Mouse (Mus musculus) adrenal gland, postnatal 25 days (tissue): ENCODE results near the gene Arhgdib. TPM values are rescaled to one million over a fixed set of nuclear protein-coding genes. Genes with fewer than 3 reads are reported as not detected.
"Not testable (repeated sequence)": the region's sequence is repeated elsewhere in the genome, so short reads cannot be mapped to it uniquely, and the experiment has no call there.

Source experiments
- DNase-seq: peaks from one replicate; pipeline ENCODE4 v3.0.0; 2021; ENCODE audit warnings: mixed read lengths
- long read RNA-seq: library from polyadenylated mRNA; stranded (forward); transcript quantifications from one replicate; pipeline ENCODE4 v2.0.0, GENCODE M21; 2021
- total RNA-seq: library from RNA; stranded (reverse); gene quantifications from 2 replicates; pipeline ENCODE4 v1.2.3, GENCODE M21; 2021

The Arhgdib gene
- total RNA-seq, result 15.7 and 21.7 TPM in 2 replicates
- long read RNA-seq, partial matches to known transcripts, result 0 of 9 reads
- long read RNA-seq, other reads (novel, unspliced or antisense), result 2 of 9 reads

- DNase-seq, result no peak
Observed at GRCm38 (mm10) chr6:136941051-136942021, at the start of gene Arhgdib. Gene Arhgdib (minus strand): TSS chr6:136941899.

GRCm38 (mm10) chr6:136990557-136990956 lies 48.9 kb upstream of the Arhgdib start:
- no peak for DNase-seq

GRCm38 (mm10) chr6:136989824-136990497 lies 48.3 kb upstream of the Arhgdib start:
- DNase-seq, result no peak

- DNase-seq, result no peak
Observed at GRCm38 (mm10) chr6:136988536-136989060, 46.9 kb upstream of the Arhgdib start.

- no peak for DNase-seq
Observed at GRCm38 (mm10) chr6:136986718-136987117, 45.0 kb upstream of the Arhgdib start.

- DNase-seq, result no peak
Observed at GRCm38 (mm10) chr6:136986019-136986418, 44.3 kb upstream of the Arhgdib start.

- DNase-seq, result no peak
Observed at GRCm38 (mm10) chr6:136983201-136983600, 41.5 kb upstream of the Arhgdib start.

GRCm38 (mm10) chr6:136982581-136982980 lies 40.9 kb upstream of the Arhgdib start:
- DNase-seq, result no peak

GRCm38 (mm10) chr6:136980331-136980746 lies 38.6 kb upstream of the Arhgdib start:
- DNase-seq, result no peak

GRCm38 (mm10) chr6:136979274-136980082 lies 37.8 kb upstream of the Arhgdib start:
- no peak for DNase-seq

GRCm38 (mm10) chr6:136968877-136969276 lies 27.2 kb upstream of the Arhgdib start:
- DNase-seq, result not testable (repeated sequence)

- DNase-seq, result no peak
Observed at GRCm38 (mm10) chr6:136967466-136967865, 25.8 kb upstream of the Arhgdib start.

- DNase-seq, result peak; percentile 20
Observed at GRCm38 (mm10) chr6:136965912-136966311, 24.2 kb upstream of the Arhgdib start.

- no peak for DNase-seq
Observed at GRCm38 (mm10) chr6:136964609-136965510, 23.2 kb upstream of the Arhgdib start.

- DNase-seq, result no peak
Observed at GRCm38 (mm10) chr6:136962957-136963356, 21.3 kb upstream of the Arhgdib start.

- no peak for DNase-seq
Observed at GRCm38 (mm10) chr6:136959131-136959530, 17.4 kb upstream of the Arhgdib start.

- DNase-seq, result no peak
Observed at GRCm38 (mm10) chr6:136957062-136957461, 15.4 kb upstream of the Arhgdib start.

- DNase-seq, result no peak
Observed at GRCm38 (mm10) chr6:136955240-136955639, 13.5 kb upstream of the Arhgdib start.

GRCm38 (mm10) chr6:136954715-136955114 lies 13.0 kb upstream of the Arhgdib start:
- no peak for DNase-seq

GRCm38 (mm10) chr6:136954192-136954591 lies 12.5 kb upstream of the Arhgdib start:
- DNase-seq, result no peak

- no peak for DNase-seq
Observed at GRCm38 (mm10) chr6:136952930-136953329, 11.2 kb upstream of the Arhgdib start.
